Comparison of ENCODE assay signal across 31 mouse cellular contexts in the genomic region with DNA sequence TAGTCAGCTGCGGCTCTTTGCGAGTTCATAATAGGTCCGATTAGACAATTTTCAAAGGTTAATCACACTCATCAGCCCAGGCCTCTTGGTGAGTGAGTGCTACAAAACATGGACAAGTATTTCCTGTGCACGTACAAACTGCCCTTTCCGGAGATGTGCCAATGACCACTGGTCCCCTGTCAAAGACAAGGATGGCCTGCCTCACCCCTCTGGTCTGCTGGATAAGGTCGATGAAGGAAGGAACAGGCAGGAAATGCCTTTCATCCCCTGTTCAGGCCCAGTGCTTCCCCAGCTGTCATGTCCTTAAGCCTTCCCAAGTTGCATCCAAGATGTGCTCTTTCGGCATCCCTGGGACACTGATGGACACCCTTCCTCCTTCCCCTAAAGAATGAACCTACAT.
A peak's percentile ranks its signal among the peaks of the same experiment; 100 is the strongest.
DNase-seq lines count a peak whose midpoint lies in the region; ATAC-seq lines count a peak whose summit lies in the region.
"Had no signal": no experiment of that assay in that cellular context is flagged by ENCODE, and none has a peak within 500 bp of the region (broad histone marks: within the 10 kb centered on the region; RNA-seq: fewer than 3 reads in every experiment).

No protein-coding gene starts in this region.

- H3K4me2 ChIP-seq in heart, embryonic 12.5 days = no peak overlapping the region
- H3K4me2 ChIP-seq in kidney, embryonic 14.5 days (replicated peaks; ENCODE audit: low read depth, low read length) = no peak overlapping the region
- H3K4me2 ChIP-seq: heart, embryonic 15.5 days; hindbrain, embryonic 15.5 days; limb, embryonic 12.5 days; liver, embryonic 11.5 days; midbrain, embryonic 15.5 days; neural tube, embryonic 15.5 days had no signal

- H3K4me3 ChIP-seq in heart, embryonic 12.5 days = no peak overlapping the region
- no peak overlapping the region for H3K4me3 ChIP-seq in kidney, embryonic 14.5 days (ENCODE audit: low read length)
- H3K4me3 ChIP-seq: erythroblast, embryonic 14.5 days; heart, embryonic 15.5 days; hindbrain, embryonic 10.5 days; hindbrain, embryonic 15.5 days; layer of hippocampus, adult 2 months; left cerebral cortex, adult 2 months; limb, embryonic 12.5 days; midbrain, embryonic 10.5 days; midbrain, embryonic 15.5 days; neural tube, embryonic 15.5 days had no signal

- H3K27ac ChIP-seq in heart, embryonic 12.5 days (ENCODE audit: poor library complexity, severe bottlenecking) = no peak overlapping the region
- no peak overlapping the region for H3K27ac ChIP-seq in kidney, embryonic 14.5 days (ENCODE audit: low read depth, low read length)
- H3K27ac ChIP-seq: heart, embryonic 15.5 days; hindbrain, embryonic 10.5 days; hindbrain, embryonic 15.5 days; layer of hippocampus, adult 2 months; left cerebral cortex, adult 2 months; limb, embryonic 12.5 days; macrophage; midbrain, embryonic 10.5 days; midbrain, embryonic 15.5 days; neural tube, embryonic 15.5 days had no signal

- WGBS in heart, embryonic 12.5 days = 64% methylated on average over 7 of the region's 7 CpGs
- 79% methylated on average over 7 of the region's 7 CpGs for WGBS in kidney, embryonic 14.5 days

- no peaks in the 10 kb centered on the region for H3K36me3 ChIP-seq in heart, embryonic 12.5 days
- no peaks in the 10 kb centered on the region for H3K36me3 ChIP-seq in kidney, embryonic 14.5 days (ENCODE audit: control insufficient read depth, insufficient read depth, low read length)
- H3K36me3 ChIP-seq: heart, embryonic 15.5 days; hindbrain, embryonic 10.5 days; hindbrain, embryonic 15.5 days; midbrain, embryonic 10.5 days; midbrain, embryonic 15.5 days; neural tube, embryonic 15.5 days had no signal

- peak; percentile 7 to 17 for DNase-seq in heart, adult 9 months (ENCODE audit: low spot score in 2 of 2)
- DNase-seq in kidney, adult 9 months = peak; percentile 5
- peak; percentile 13 for DNase-seq in urinary bladder, postnatal 14 days (ENCODE audit: low spot score)
- no peak for DNase-seq in urinary bladder, postnatal 36 days (ENCODE audit: low spot score in 2 of 2)
- peak; percentile 16 to 32 for DNase-seq in kidney, postnatal 36 days
- no peak for DNase-seq in spleen, adult 18-20 months
- DNase-seq: adrenal gland, postnatal 25 days; cerebellum, adult 11-12 months; cerebellum, postnatal 10 days; forebrain, postnatal 0 days; liver, postnatal 0 days; retina, postnatal 1 day; right cerebral cortex, postnatal 25 days; thymus, adult 2 months; thymus, postnatal 36 days had no signal

- no peaks in the 10 kb centered on the region for H3K27me3 ChIP-seq in heart, embryonic 12.5 days (replicated peaks)
- H3K27me3 ChIP-seq in kidney, embryonic 14.5 days (ENCODE audit: control insufficient read depth, insufficient read depth, low read length) = no peaks in the 10 kb centered on the region
- H3K27me3 ChIP-seq: heart, embryonic 15.5 days; hindbrain, embryonic 15.5 days; limb, embryonic 12.5 days; midbrain, embryonic 15.5 days; neural tube, embryonic 15.5 days had no signal

- H3K9me3 ChIP-seq in heart, embryonic 12.5 days (replicated peaks) = no peaks in the 10 kb centered on the region
- no peaks in the 10 kb centered on the region for H3K9me3 ChIP-seq in kidney, embryonic 14.5 days (ENCODE audit: control insufficient read depth, low read length)
- H3K9me3 ChIP-seq: heart, embryonic 15.5 days; hindbrain, embryonic 10.5 days; hindbrain, embryonic 15.5 days; limb, embryonic 12.5 days; midbrain, embryonic 10.5 days; midbrain, embryonic 15.5 days; neural tube, embryonic 15.5 days had no signal

- H3K4me1 ChIP-seq in heart, embryonic 12.5 days (replicated peaks) = peaks cover 3% of the 10 kb centered on the region; the same call in 1 of the 2 replicates
- no peaks in the 10 kb centered on the region for H3K4me1 ChIP-seq in kidney, embryonic 14.5 days (ENCODE audit: control insufficient read depth, insufficient read depth, low read length)
- H3K4me1 ChIP-seq: heart, embryonic 15.5 days; hindbrain, embryonic 10.5 days; hindbrain, embryonic 15.5 days; midbrain, embryonic 10.5 days; midbrain, embryonic 15.5 days had no signal

- ATAC-seq in heart, embryonic 12.5 days (ENCODE audit: insufficient number of reproducible peaks, low FRiP score) = no peak
- ATAC-seq in kidney, embryonic 14.5 days (ENCODE audit: low FRiP score, low TSS enrichment) = no peak
- ATAC-seq: CD4-positive, CD25-positive, alpha-beta regulatory T cell, adult 4 months; forebrain, postnatal 0 days; inflammation-experienced regulatory T-cells, adult 6 months; liver, postnatal 0 days; midbrain, embryonic 15.5 days had no signal

- H3K9ac ChIP-seq in heart, embryonic 12.5 days = no peak overlapping the region
- no peak overlapping the region for H3K9ac ChIP-seq in kidney, embryonic 14.5 days (ENCODE audit: low read depth, low read length)
- H3K9ac ChIP-seq: forebrain, postnatal 0 days; heart, embryonic 15.5 days; hindbrain, embryonic 15.5 days; limb, embryonic 12.5 days; liver, postnatal 0 days; midbrain, embryonic 15.5 days; neural tube, embryonic 15.5 days had no signal

Comparison
In these comparisons a context has a peak if more than half of its experiments do, and no peak if none do; other contexts are left out.
1. DNase-seq: peak in heart, adult 9 months (2 of 2), kidney, adult 9 months (single experiment), urinary bladder, postnatal 14 days (single experiment) and kidney, postnatal 36 days (2 of 2); none in urinary bladder, postnatal 36 days (0 of 2) and spleen, adult 18-20 months (0 of 2).